ENCODE assay signal across 22 mouse cellular contexts in the genomic region with DNA sequence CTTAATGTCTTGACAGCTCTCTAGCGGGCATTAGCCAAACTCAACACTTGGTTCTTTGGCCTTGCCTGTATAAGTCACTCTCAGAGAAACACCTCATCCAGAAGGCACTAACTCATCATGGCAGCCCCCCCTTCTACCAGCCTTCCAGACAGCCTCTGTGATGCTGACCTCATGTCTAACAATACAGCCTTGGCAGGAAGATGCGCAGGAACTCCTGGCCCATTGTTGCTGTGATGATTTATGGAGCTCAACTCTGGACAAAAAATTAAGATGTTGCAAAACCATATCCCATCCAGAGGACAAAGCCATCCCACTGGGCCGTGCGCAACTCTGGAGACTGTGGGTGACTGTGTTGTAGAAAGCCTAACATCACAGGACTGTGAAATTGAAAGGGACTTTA.
A peak's percentile ranks its signal among the peaks of the same experiment; 100 is the strongest.
DNase-seq lines count a peak whose midpoint lies in the region; ATAC-seq and TF ChIP-seq lines count a peak whose summit lies in the region.
"Had no signal": no experiment of that assay in that cellular context is flagged by ENCODE, and none has a peak within 500 bp of the region (broad histone marks: within the 10 kb centered on the region; RNA-seq: fewer than 3 reads in every experiment).

No protein-coding gene starts in this region.

- peak; percentile 46 for ATAC-seq in lung, postnatal 0 days
- no peak for ATAC-seq in forebrain, embryonic 13.5 days
- ATAC-seq: activated CD4-positive, CD25-positive, alpha-beta regulatory T cell, adult 4 months; hindbrain, embryonic 16.5 days; intestine, embryonic 16.5 days had no signal

- peak; percentile 33 for DNase-seq in adrenal gland, adult 2 months
- DNase-seq in adrenal gland, adult 18-20 months (ENCODE audit: low spot score in 2 of 2), result no peak
- DNase-seq in lung, postnatal 0 days (ENCODE audit: low spot score), result peak; percentile 25
- no peak for DNase-seq in lung, postnatal 14 days
- peak; percentile 49 for DNase-seq in kidney, postnatal 10 days
- DNase-seq in urinary bladder, postnatal 36 days (ENCODE audit: low spot score in 2 of 2), result no peak
- DNase-seq: cerebellum, adult 11 months; cerebellum, postnatal 14 days; gastrocnemius, postnatal 10 days; heart, adult 18-20 months; lung, adult 2 months; thymus, postnatal 14 days had no signal

- H3K4me3 ChIP-seq in lung, postnatal 0 days (ENCODE audit: low read depth, low read length), result no peak overlapping the region
- no peak overlapping the region for H3K4me3 ChIP-seq in forebrain, embryonic 13.5 days
- H3K4me3 ChIP-seq: forebrain, embryonic 12.5 days; left cerebral cortex, adult 2 months; limb, embryonic 10.5 days; midbrain, embryonic 12.5 days had no signal

- TF ChIP-seq CTCF in lung, postnatal 0 days (IDR thresholded peaks at IDR 0.05), result no peak

- H3K4me1 ChIP-seq in lung, postnatal 0 days (ENCODE audit: insufficient read depth, low read depth, low read length), result peaks cover 8% of the 10 kb centered on the region; the same call in 1 of the 2 replicates
- no peaks in the 10 kb centered on the region for H3K4me1 ChIP-seq in forebrain, embryonic 13.5 days
- H3K4me1 ChIP-seq: forebrain, embryonic 12.5 days; midbrain, embryonic 12.5 days had no signal

- no peaks in the 10 kb centered on the region for H3K36me3 ChIP-seq in lung, postnatal 0 days (ENCODE audit: insufficient read depth, low read length)
- no peaks in the 10 kb centered on the region for H3K36me3 ChIP-seq in forebrain, embryonic 13.5 days (ENCODE audit: poor library complexity, severe bottlenecking)
- H3K36me3 ChIP-seq: forebrain, embryonic 12.5 days; G1E; limb, embryonic 10.5 days; midbrain, embryonic 12.5 days had no signal

- no peak overlapping the region for H3K4me2 ChIP-seq in lung, postnatal 0 days (replicated peaks; ENCODE audit: low read depth, low read length)
- H3K4me2 ChIP-seq in forebrain, embryonic 13.5 days, result no peak overlapping the region
- H3K4me2 ChIP-seq: forebrain, embryonic 12.5 days; liver, embryonic 11.5 days; midbrain, embryonic 12.5 days had no signal

- H3K27me3 ChIP-seq in lung, postnatal 0 days (replicated peaks; ENCODE audit: insufficient read depth, low read length), result no peaks in the 10 kb centered on the region
- no peaks in the 10 kb centered on the region for H3K27me3 ChIP-seq in forebrain, embryonic 13.5 days
- H3K27me3 ChIP-seq: forebrain, embryonic 12.5 days; midbrain, embryonic 12.5 days had no signal

- no peak for TF ChIP-seq EP300 in lung, postnatal 0 days (IDR thresholded peaks at IDR 0.05)

- H3K9me3 ChIP-seq in lung, postnatal 0 days (ENCODE audit: low read length), result no peaks in the 10 kb centered on the region
- H3K9me3 ChIP-seq in forebrain, embryonic 13.5 days (replicated peaks), result no peaks in the 10 kb centered on the region
- H3K9me3 ChIP-seq: forebrain, embryonic 12.5 days; G1E; limb, embryonic 10.5 days; midbrain, embryonic 12.5 days had no signal

- no peak overlapping the region for H3K27ac ChIP-seq in lung, postnatal 0 days (ENCODE audit: low read length)
- H3K27ac ChIP-seq in forebrain, embryonic 13.5 days, result no peak overlapping the region
- H3K27ac ChIP-seq: forebrain, embryonic 12.5 days; midbrain, embryonic 12.5 days had no signal

- no peak overlapping the region for H3K9ac ChIP-seq in lung, postnatal 0 days (replicated peaks; ENCODE audit: low read depth)
- no peak overlapping the region for H3K9ac ChIP-seq in forebrain, embryonic 13.5 days
- H3K9ac ChIP-seq: forebrain, embryonic 12.5 days; midbrain, embryonic 12.5 days had no signal

- 75% methylated on average over 4 of the region's 4 CpGs for WGBS in lung, postnatal 0 days
- WGBS in forebrain, embryonic 13.5 days, result 93% methylated on average over 4 of the region's 4 CpGs

Comparison
In these comparisons a context has a peak if more than half of its experiments do, and no peak if none do; other contexts are left out.
1. DNase-seq: peak in adrenal gland, adult 2 months (single experiment), lung, postnatal 0 days (single experiment) and kidney, postnatal 10 days (single experiment); none in adrenal gland, adult 18-20 months (0 of 2), lung, postnatal 14 days (single experiment) and urinary bladder, postnatal 36 days (0 of 2).